ENCODE assay signal across 16 mouse cellular contexts in the genomic region with DNA sequence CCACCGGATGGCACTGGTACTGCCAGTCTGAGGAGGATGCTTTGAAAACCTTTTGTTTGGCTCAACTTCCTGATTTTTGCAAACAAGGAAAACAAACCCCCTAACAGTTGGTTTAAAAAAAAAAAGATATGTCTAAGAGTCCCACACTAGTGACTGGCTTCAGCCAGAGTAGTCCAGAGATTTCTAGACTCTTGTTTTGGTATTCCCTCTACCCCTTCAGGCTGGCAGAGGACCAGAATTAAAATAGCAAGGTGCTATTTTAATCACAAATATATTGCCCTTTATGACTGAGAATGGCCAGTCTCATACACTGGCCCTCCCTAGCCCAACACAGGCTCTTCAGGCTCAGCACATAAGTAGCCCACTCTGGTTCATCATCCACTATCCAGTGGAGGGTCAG. TPM values are rescaled to one million over a fixed set of nuclear protein-coding genes. Genes with fewer than 3 reads are reported as not detected.
DNase-seq lines count a peak whose midpoint lies in the region; ATAC-seq and TF ChIP-seq lines count a peak whose summit lies in the region.
"Had no signal": no experiment of that assay in that cellular context is flagged by ENCODE, and none has a peak within 500 bp of the region (broad histone marks: within the 10 kb centered on the region; RNA-seq: fewer than 3 reads in every experiment).

No protein-coding gene starts in this region.

- no peaks in the 10 kb centered on the region for H3K27me3 ChIP-seq in heart, embryonic 15.5 days
- no peaks in the 10 kb centered on the region for H3K27me3 ChIP-seq in kidney, adult 2 months (replicated peaks; ENCODE audit: control insufficient read depth, insufficient read depth, low read length)
- H3K27me3 ChIP-seq in midbrain, embryonic 16.5 days (ENCODE audit: control insufficient read depth, insufficient read depth, low read depth, low read length): no peaks in the 10 kb centered on the region
- no peaks in the 10 kb centered on the region for H3K27me3 ChIP-seq in midbrain, embryonic 10.5 days (ENCODE audit: low read depth, poor library complexity, severe bottlenecking)
- H3K27me3 ChIP-seq: limb, embryonic 12.5 days had no signal

- no peak overlapping the region for H3K4me3 ChIP-seq in heart, embryonic 15.5 days
- no peak overlapping the region for H3K4me3 ChIP-seq in kidney, adult 2 months (ENCODE audit: insufficient read depth, low read depth, low read length)
- no peak overlapping the region for H3K4me3 ChIP-seq in midbrain, embryonic 16.5 days (ENCODE audit: low read depth, low read length)
- H3K4me3 ChIP-seq in midbrain, embryonic 10.5 days: no peak overlapping the region
- H3K4me3 ChIP-seq: embryonic facial prominence, embryonic 10.5 days; limb, embryonic 12.5 days; liver, embryonic 12.5 days; megakaryocyte, embryonic 14.5 days had no signal

- no peak overlapping the region for H3K4me2 ChIP-seq in heart, embryonic 15.5 days
- no peak overlapping the region for H3K4me2 ChIP-seq in midbrain, embryonic 16.5 days (ENCODE audit: low read length)
- H3K4me2 ChIP-seq: limb, embryonic 12.5 days; liver, embryonic 12.5 days had no signal

- peaks cover 20% of the 10 kb centered on the region for H3K4me1 ChIP-seq in heart, embryonic 15.5 days (replicated peaks)
- peaks cover 7% of the 10 kb centered on the region for H3K4me1 ChIP-seq in kidney, adult 2 months (ENCODE audit: control insufficient read depth, insufficient read depth, low read length)
- peaks cover 9% of the 10 kb centered on the region for H3K4me1 ChIP-seq in midbrain, embryonic 16.5 days (ENCODE audit: control insufficient read depth, insufficient read depth, low read length)
- H3K4me1 ChIP-seq in midbrain, embryonic 10.5 days: 0 out of 2 replicates have a peak, but pooled peaks cover 6% of the 10 kb centered on the region
- H3K4me1 ChIP-seq: liver, embryonic 12.5 days had no signal

- WGBS in heart, embryonic 15.5 days: 81% methylated on average over 1 of the region's 1 CpGs
- 32% methylated on average over 1 of the region's 1 CpGs for WGBS in kidney, adult 2 months
- WGBS in midbrain, embryonic 16.5 days: 83% methylated on average over 1 of the region's 1 CpGs
- 73% methylated on average over 1 of the region's 1 CpGs for WGBS in midbrain, embryonic 10.5 days

- DNase-seq in heart, adult 11 months: no peak
- peak; percentile 61 for DNase-seq in kidney, adult 2 months
- no peak for DNase-seq in kidney, postnatal 4 days
- no peak for DNase-seq in midbrain, embryonic 10.5 days (ENCODE audit: low spot score)
- no peak for DNase-seq in cerebellum, adult 11 months
- DNase-seq: cerebellum, adult 8-10 months; lung, adult 2 months; thymus, adult 18-20 months; thymus, postnatal 4 days had no signal

- no peak for TF ChIP-seq POLR2A in kidney, adult 2 months (IDR thresholded peaks at IDR 0.05; ENCODE audit: low read depth, low read length)

- no peak; the same call in 1 of the 2 replicates for ATAC-seq in heart, embryonic 15.5 days (replicated peaks; ENCODE audit: insufficient number of reproducible peaks, insufficient read depth, low FRiP score, low read depth)
- ATAC-seq in midbrain, embryonic 16.5 days: no peak
- peak; percentile 23; the same call in 1 of the 2 replicates for ATAC-seq in granulocyte monocyte progenitor cell, adult 5-6 weeks (replicated peaks; ENCODE audit: poor library complexity, severe bottlenecking)
- ATAC-seq: liver, embryonic 12.5 days had no signal

- H3K9ac ChIP-seq in heart, embryonic 15.5 days: no peak overlapping the region
- H3K9ac ChIP-seq in midbrain, embryonic 16.5 days (ENCODE audit: low read depth, low read length): no peak overlapping the region
- H3K9ac ChIP-seq: limb, embryonic 12.5 days; liver, embryonic 12.5 days had no signal

- H3K27ac ChIP-seq in heart, embryonic 15.5 days: peak overlapping the region; percentile 71
- peak overlapping the region; percentile 78; the same call in 1 of the 2 replicates for H3K27ac ChIP-seq in kidney, adult 2 months (ENCODE audit: insufficient read depth, low read depth, low read length)
- peak overlapping the region; percentile 56; the same call in 1 of the 2 replicates for H3K27ac ChIP-seq in midbrain, embryonic 16.5 days (ENCODE audit: low read length)
- H3K27ac ChIP-seq in midbrain, embryonic 10.5 days (replicated peaks): no peak overlapping the region
- H3K27ac ChIP-seq: embryonic facial prominence, embryonic 10.5 days; limb, embryonic 12.5 days; liver, embryonic 12.5 days had no signal

- H3K36me3 ChIP-seq in heart, embryonic 15.5 days: no peaks in the 10 kb centered on the region
- H3K36me3 ChIP-seq in kidney, adult 2 months (ENCODE audit: control insufficient read depth, insufficient read depth, low read length): no peaks in the 10 kb centered on the region
- H3K36me3 ChIP-seq in midbrain, embryonic 16.5 days (ENCODE audit: control insufficient read depth, insufficient read depth, low read length): no peaks in the 10 kb centered on the region
- H3K36me3 ChIP-seq in midbrain, embryonic 10.5 days: no peaks in the 10 kb centered on the region
- H3K36me3 ChIP-seq: embryonic facial prominence, embryonic 10.5 days; limb, embryonic 12.5 days; liver, embryonic 12.5 days had no signal

- no peak for TF ChIP-seq CTCF in kidney, adult 2 months (conservative IDR thresholded peaks at IDR 0.05; ENCODE audit: insufficient read depth, insufficient read length, low read depth, low read length)

- no peaks in the 10 kb centered on the region for H3K9me3 ChIP-seq in heart, embryonic 15.5 days (replicated peaks)
- no peaks in the 10 kb centered on the region for H3K9me3 ChIP-seq in midbrain, embryonic 16.5 days (replicated peaks; ENCODE audit: control insufficient read depth, low read length, poor library complexity, severe bottlenecking)
- H3K9me3 ChIP-seq in midbrain, embryonic 10.5 days (replicated peaks): no peaks in the 10 kb centered on the region
- H3K9me3 ChIP-seq: embryonic facial prominence, embryonic 10.5 days; limb, embryonic 12.5 days; liver, embryonic 12.5 days; megakaryocyte, embryonic 14.5 days had no signal

RNA-seq across cellular contexts. Expression of a gene that starts 30.3 kb away (rescaled TPM):
- 101 and 109 TPM in 2 replicates for polyA plus RNA-seq in heart, embryonic 15.5 days (2015; fragmentation: Nextera tagmentation; extraction: Ambion mirVana)
- 15.8 and 30.6 TPM in 2 replicates for polyA plus RNA-seq in kidney, adult 2 months (2012; rRNA removed)
- 209 and 213 TPM in 2 replicates for polyA plus RNA-seq in midbrain, embryonic 16.5 days (2015; fragmentation: Nextera tagmentation; extraction: Ambion mirVana)
- polyA plus RNA-seq in midbrain, embryonic 10.5 days (2016; fragmentation: Nextera tagmentation; extraction: Ambion mirVana): 161 and 172 TPM in 2 replicates
- total RNA-seq in granulocyte monocyte progenitor cell, adult 5-6 weeks (2014; fragmentation: Nextera tagmentation): 75.0 and 82.0 TPM in 2 replicates
- total RNA-seq in granulocyte monocyte progenitor cell, adult 5-6 weeks (2017): 57.9 and 68.6 TPM in 2 replicates

RNA-seq across cellular contexts. Expression of a gene that starts 30.5 kb away (rescaled TPM):
- 15.1 and 15.4 TPM in 2 replicates for polyA plus RNA-seq in heart, embryonic 15.5 days (2015; fragmentation: Nextera tagmentation; extraction: Ambion mirVana)
- polyA plus RNA-seq in kidney, adult 2 months (2012; rRNA removed): 8.6 and 11.7 TPM in 2 replicates
- polyA plus RNA-seq in midbrain, embryonic 16.5 days (2015; fragmentation: Nextera tagmentation; extraction: Ambion mirVana): 30.9 and 32.7 TPM in 2 replicates
- 50.0 and 52.2 TPM in 2 replicates for polyA plus RNA-seq in midbrain, embryonic 10.5 days (2016; fragmentation: Nextera tagmentation; extraction: Ambion mirVana)
- 13.8 and 17.0 TPM in 2 replicates for total RNA-seq in granulocyte monocyte progenitor cell, adult 5-6 weeks (2014; fragmentation: Nextera tagmentation)
- total RNA-seq in granulocyte monocyte progenitor cell, adult 5-6 weeks (2017): 22.3 and 25.0 TPM in 2 replicates

RNA-seq across cellular contexts. Expression of a gene that starts 51.8 kb away (rescaled TPM):
- 10.5 and 12.2 TPM in 2 replicates for polyA plus RNA-seq in heart, embryonic 15.5 days (2015; fragmentation: Nextera tagmentation; extraction: Ambion mirVana)
- polyA plus RNA-seq in kidney, adult 2 months (2012; rRNA removed): 11.5 and 11.7 TPM in 2 replicates
- polyA plus RNA-seq in midbrain, embryonic 16.5 days (2015; fragmentation: Nextera tagmentation; extraction: Ambion mirVana): 14.4 and 14.5 TPM in 2 replicates
- 8.5 and 8.9 TPM in 2 replicates for polyA plus RNA-seq in midbrain, embryonic 10.5 days (2016; fragmentation: Nextera tagmentation; extraction: Ambion mirVana)
- 6.0 and 6.3 TPM in 2 replicates for total RNA-seq in granulocyte monocyte progenitor cell, adult 5-6 weeks (2014; fragmentation: Nextera tagmentation)
- total RNA-seq in granulocyte monocyte progenitor cell, adult 5-6 weeks (2017): 3.0 and 3.3 TPM in 2 replicates
